Mouse (Mus musculus): ENCODE results near the gene Patl1.
A peak's percentile ranks its signal among the peaks of the same experiment; 100 is the strongest.
"Not testable (repeated sequence)": the region's sequence is repeated elsewhere in the genome, so short reads cannot be mapped to it uniquely, and the experiment has no call there.

The Patl1 gene

GRCm38 (mm10) chr19:11912037-11912532 lies at the start of gene Patl1:
Gene Patl1, plus strand, starts transcription at chr19:11912399.
- DNase-seq (ENCODE audit: low spot score in 2 of 2) = peak; percentile 95 to 97

- no peak for DNase-seq (ENCODE audit: low spot score in 2 of 2)
Observed at GRCm38 (mm10) chr19:11867837-11868236, 44.4 kb upstream of the Patl1 start.

GRCm38 (mm10) chr19:11875006-11875405 lies 37.2 kb upstream of the Patl1 start, which contains the start of gene Olfr1419:
Gene Olfr1419, minus strand, starts transcription at chr19:11875106.
- DNase-seq (ENCODE audit: low spot score in 2 of 2) = no peak

DNA sequence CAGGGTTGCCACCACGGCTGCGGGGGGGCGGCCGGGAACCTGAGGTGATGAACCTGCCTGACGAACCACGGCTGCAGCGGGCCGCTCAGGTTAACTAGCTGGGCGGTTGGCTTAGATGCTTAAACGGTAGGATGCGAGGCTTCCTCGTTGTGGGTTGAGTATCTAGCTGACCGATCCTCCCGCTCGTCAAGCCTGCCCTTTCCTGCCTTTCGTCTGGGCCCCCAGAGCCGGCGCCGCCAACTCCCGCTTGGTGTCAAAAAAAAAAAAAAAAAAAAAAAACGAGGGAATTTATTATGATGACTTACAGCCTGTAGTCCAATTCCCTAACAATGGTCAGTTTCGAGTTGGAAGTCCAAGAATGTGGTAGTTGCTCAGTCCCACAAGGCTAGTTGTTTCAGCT lies 33.8 kb upstream of the Patl1 start:
- not testable (repeated sequence) for DNase-seq (ENCODE audit: low spot score in 2 of 2)

GRCm38 (mm10) chr19:11886265-11886664 lies 25.9 kb upstream of the Patl1 start, which contains the start of gene Olfr1420:
Gene Olfr1420, plus strand, starts transcription at chr19:11886565.
- no peak for DNase-seq (ENCODE audit: low spot score in 2 of 2)

- DNase-seq (ENCODE audit: low spot score in 2 of 2) = no peak
Observed at GRCm38 (mm10) chr19:11911021-11911420, 1.2 kb upstream of the Patl1 start.

- peak in 1 of 2 experiments; percentile 15 for DNase-seq (ENCODE audit: low spot score in 2 of 2)
Observed at GRCm38 (mm10) chr19:11911603-11912002, 596 bp upstream of the Patl1 start.

- peak; percentile 26 to 50 for DNase-seq (ENCODE audit: low spot score in 2 of 2)
Observed at GRCm38 (mm10) chr19:11912533-11913121, 428 bp downstream of the Patl1 start.

GRCm38 (mm10) chr19:11915804-11916203 lies 3.6 kb downstream of the Patl1 start:
- no peak for DNase-seq (ENCODE audit: low spot score in 2 of 2)

DNA sequence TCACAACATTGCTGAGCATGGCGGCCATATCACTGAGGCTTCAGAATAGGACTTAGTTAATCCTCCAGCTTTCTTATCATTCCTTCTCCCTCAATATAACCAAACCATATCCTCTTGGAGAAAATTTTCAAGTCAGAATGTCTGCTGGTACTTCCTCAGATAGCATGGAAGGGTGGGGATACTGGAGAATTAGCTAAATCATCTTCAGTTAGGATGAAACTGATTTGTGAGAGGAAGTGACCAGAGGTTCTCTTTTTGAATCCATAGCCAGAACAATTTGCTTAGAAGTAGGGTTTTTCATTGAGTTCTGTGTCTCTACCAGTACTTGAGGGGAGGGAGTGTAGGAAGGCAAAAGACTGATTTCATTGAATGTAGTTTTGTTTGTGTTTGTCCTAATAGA lies 9.9 kb downstream of the Patl1 start:
- no peak for DNase-seq (ENCODE audit: low spot score in 2 of 2)

DNA sequence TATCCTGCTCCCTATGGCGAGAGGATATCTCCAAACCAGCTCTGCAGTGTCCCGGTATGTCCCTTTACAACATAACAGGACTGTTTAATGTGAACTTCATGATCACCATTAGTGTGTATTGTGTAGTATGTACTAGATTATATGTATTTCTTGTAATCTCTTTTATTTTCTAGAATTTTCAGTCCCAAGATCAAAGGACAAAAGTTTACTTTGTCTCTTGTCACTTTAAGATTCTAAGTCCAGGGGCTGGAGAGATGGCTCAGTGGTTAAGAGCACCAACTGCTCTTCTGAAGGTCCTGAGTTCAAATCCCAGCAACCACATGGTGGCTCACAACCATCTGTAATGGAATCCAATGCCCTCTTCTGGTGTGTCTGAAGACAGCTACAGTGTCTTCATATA lies 10.3 kb downstream of the Patl1 start:
- DNase-seq (ENCODE audit: low spot score in 2 of 2) = not testable (repeated sequence)

DNA sequence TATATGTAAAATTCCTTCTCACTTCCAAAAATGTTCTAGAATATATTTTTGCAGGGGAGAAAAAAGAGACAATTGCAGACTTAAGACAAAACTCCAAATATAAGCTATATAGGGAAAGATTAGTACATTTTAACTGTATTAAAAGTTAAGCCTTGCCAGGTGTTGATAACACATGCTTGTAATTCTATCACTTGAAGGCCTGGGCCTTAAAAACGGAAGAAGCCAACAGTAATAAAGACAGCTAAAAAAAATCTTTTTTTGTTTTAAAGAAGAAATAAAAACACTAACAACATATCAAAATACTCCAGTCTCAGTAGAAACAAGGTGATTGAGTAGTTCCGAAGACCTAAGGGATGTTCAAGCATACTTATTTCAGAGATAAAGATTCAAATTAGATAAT lies 14.2 kb downstream of the Patl1 start:
- no peak for DNase-seq (ENCODE audit: low spot score in 2 of 2)

GRCm38 (mm10) chr19:11928025-11928748 lies 16.0 kb downstream of the Patl1 start:
- no peak for DNase-seq (ENCODE audit: low spot score in 2 of 2)

GRCm38 (mm10) chr19:11946460-11946859 lies 34.3 kb downstream of the Patl1 start:
- DNase-seq (ENCODE audit: low spot score in 2 of 2) = not testable (repeated sequence)

- no peak for DNase-seq (ENCODE audit: low spot score in 2 of 2)
Observed at GRCm38 (mm10) chr19:11949878-11950277, 37.7 kb downstream of the Patl1 start.

DNA sequence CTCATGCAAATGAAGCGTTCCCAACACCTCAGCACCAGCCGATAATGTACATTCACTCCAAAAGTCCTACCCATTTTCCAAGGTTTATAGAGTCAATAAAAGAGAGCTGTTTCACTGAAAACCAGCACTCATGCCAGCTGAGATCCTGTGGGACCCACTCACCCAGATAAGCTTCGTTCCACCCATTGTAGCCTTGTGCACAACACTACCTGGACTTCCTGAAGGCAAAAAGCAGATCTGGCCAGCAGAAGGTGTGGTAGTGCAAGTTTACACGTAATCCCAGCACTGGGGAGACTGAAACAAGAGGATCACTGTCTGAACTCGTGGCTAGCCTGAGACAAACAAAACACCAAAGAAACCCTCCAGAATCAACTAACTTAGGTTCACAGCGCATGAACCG lies 38.5 kb downstream of the Patl1 start:
- no peak for DNase-seq (ENCODE audit: low spot score in 2 of 2)

GRCm38 (mm10) chr19:11954206-11954605 lies 42.0 kb downstream of the Patl1 start:
- no peak for DNase-seq (ENCODE audit: low spot score in 2 of 2)

DNA sequence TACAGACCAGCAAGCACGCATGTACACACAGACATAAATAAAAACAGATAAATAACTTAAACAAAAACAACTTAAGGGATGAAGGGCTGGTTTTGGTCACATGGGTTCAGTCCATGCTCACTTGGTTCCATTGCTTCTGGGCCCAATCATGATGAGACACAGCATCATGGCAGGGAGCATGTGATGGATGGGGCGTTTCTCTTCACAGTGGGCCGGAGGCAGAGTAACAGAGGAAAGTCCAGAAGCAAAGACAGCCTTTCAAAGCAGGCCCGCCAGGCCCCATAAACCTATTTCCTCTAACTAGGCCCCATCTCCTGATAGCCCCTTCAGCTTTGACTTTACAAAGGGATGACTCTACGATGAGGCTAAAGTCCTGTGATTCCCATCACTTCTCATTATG lies 44.4 kb downstream of the Patl1 start:
- no peak for DNase-seq (ENCODE audit: low spot score in 2 of 2)

DNA sequence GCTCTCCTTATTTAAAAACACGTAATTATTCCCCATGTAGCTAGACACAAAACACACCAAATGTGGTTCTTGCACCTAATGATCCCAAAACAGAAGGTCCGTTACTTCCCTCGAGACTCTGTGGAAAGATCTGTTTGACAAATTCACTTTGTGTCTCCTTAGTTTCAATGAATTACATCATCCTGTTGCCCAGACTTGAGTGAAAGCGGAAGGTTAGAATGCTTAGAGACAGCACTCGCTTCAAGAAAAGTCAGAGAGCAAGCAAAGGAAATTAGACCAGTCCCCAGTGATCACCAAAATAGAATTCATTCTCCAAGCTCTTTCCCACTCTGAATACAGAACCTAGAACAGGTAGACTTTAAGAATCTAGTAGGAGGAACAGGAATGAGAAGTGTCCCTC lies 45.2 kb downstream of the Patl1 start:
- no peak for DNase-seq (ENCODE audit: low spot score in 2 of 2)

DNA sequence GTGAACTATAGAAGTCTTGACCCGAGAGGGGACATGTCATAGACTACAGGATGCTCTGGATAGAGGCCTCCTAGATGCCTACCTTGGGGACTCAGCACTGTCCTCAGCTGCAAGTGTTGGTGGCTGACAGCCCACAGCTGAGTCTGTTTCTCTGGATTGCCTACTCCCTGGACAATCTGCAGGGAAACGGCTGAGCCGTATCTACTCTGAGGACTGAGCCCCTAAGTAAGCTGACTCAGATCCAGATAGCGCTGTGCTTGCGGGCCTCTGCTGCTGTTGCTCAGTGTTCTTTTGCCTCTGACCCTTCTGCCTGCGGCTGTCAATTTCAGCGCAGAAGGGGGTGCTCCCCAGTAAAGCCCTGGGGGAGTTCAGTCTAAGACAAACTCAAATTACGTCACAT lies 45.6 kb downstream of the Patl1 start:
- DNase-seq (ENCODE audit: low spot score in 2 of 2) = no peak

DNA sequence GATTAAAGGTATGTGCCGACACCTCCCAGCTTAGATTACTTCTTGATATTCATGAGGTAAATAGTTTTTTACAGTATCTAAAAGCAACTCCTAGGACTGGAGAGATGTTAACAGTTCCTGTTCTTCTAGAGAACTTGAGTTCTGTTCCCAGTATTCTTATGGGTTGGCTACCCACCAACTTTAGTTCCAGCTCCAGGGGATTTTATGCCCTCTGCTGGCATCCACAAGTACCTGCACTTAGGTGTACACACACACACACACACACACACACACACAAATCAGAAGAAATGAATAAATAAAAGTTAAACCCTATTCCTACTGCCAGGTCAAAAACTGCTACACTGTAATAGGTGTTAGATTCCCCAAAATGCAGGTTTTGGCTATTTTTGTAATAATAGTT lies 52.1 kb downstream of the Patl1 start:
- DNase-seq (ENCODE audit: low spot score in 2 of 2) = no peak

- peak; percentile 96 to 99 for DNase-seq (ENCODE audit: low spot score in 2 of 2)
Observed at GRCm38 (mm10) chr19:11965023-11965942, 53.1 kb downstream of the Patl1 start, which contains the start of gene Osbp. Gene Osbp, plus strand, starts transcription at chr19:11965941.
